Mouse (Mus musculus) thymus, adult 2 months (tissue): ENCODE data around the gene D930048N14Rik. TPM values are rescaled to one million over a fixed set of nuclear protein-coding genes. Genes with fewer than 3 reads are reported as not detected.
"Not testable (repeated sequence)": the region's sequence is repeated elsewhere in the genome, so short reads cannot be mapped to it uniquely, and the experiment has no call there.

Experiments used
- DNase-seq: peaks from one replicate; pipeline ENCODE4 v3.0.0; 2021
- H3K27ac ChIP-seq: fragments of 200-500 bp; 2 replicates; pipeline ENCODE4 v1.5.1; 2012; ENCODE audit warnings: low read length, control low read depth; ENCODE audit not compliant: control insufficient read depth, insufficient read depth
- H3K27me3 ChIP-seq: fragments of 200-500 bp; 2 replicates; pipeline ENCODE4 v1.6.1; 2012; ENCODE audit warnings: mild to moderate bottlenecking, low read length, moderate library complexity, mixed read lengths; ENCODE audit not compliant: control insufficient read depth, insufficient read depth
- H3K36me3 ChIP-seq: fragments of 200-500 bp; 2 replicates; pipeline ENCODE4 v1.6.1; 2012; ENCODE audit warnings: mild to moderate bottlenecking, low read length, moderate library complexity; ENCODE audit not compliant: control insufficient read depth, insufficient read depth
- H3K4me1 ChIP-seq: fragments of 200-500 bp; replicated peaks from 2 replicates; pipeline ENCODE4 v1.6.1; 2012; ENCODE audit warnings: low read length; ENCODE audit not compliant: control insufficient read depth, insufficient read depth
- H3K4me3 ChIP-seq: fragments of 200-500 bp; 2 replicates; pipeline ENCODE4 v1.5.1; 2012; ENCODE audit warnings: mild to moderate bottlenecking, low read length, control low read depth, moderate library complexity; ENCODE audit not compliant: control insufficient read depth, insufficient read depth
- CTCF ChIP-seq: fragments of 200-500 bp; IDR thresholded peaks from 2 replicates; pipeline ENCODE4 v1.5.1; 2012; ENCODE audit warnings: mild to moderate bottlenecking, control low read depth, low read length, moderate library complexity, borderline replicate concordance; ENCODE audit not compliant: control insufficient read depth, poor library complexity, insufficient read depth; ENCODE audit errors: extremely low read depth
- POLR2A ChIP-seq: fragments of 200-500 bp; IDR thresholded peaks from 2 replicates; pipeline ENCODE4 v1.6.1; 2012; ENCODE audit warnings: mild to moderate bottlenecking, low read length, control low read depth, moderate library complexity; ENCODE audit not compliant: control insufficient read depth, poor library complexity, insufficient read depth; ENCODE audit errors: extremely low read depth
- WGBS: fragments of 180-500 bp; shearing (Covaris S2); methylation state at CpG from one replicate; pipeline ENCODE4 v1.1.7; 2018; 5-methylcytosine and 5-hydroxymethylcytosine counted together
- polyA plus RNA-seq: library from polyadenylated mRNA; depleted of rRNA; stranded (reverse); fragments of >200 nt; gene quantifications from 2 replicates; pipeline ENCODE4 v1.2.3, GENCODE M21; 2012

Gene D930048N14Rik
- polyA plus RNA-seq, 1 experiment = 15.8 TPM

DNA sequence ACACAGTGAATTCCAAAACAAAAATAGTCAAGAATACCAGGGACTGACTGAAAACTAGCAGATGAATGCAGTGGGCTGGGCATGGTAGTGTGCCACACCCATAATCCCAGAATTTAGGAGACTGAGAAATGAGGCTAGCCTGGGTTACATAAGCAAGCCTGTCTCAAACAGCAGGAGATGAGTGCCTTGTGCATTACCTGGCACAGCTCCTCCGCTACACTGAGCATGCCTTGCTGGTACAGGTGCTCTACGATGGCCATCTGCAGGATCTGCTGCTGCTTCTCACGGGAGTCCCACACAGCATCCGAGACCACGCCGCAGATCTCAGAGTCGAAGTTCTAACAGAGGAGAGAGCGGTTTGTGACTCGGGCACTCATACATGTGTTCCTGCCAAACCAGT is 23.3 kb upstream of the D930048N14Rik start:
- H3K4me1 ChIP-seq = peaks cover 6% of the 10 kb centered on the region
- no peaks in the 10 kb centered on the region for H3K27me3 ChIP-seq
- TF ChIP-seq POLR2A (no peak), CTCF (no peak)
- H3K27ac ChIP-seq = no peak overlapping the region
- no peak overlapping the region for H3K4me3 ChIP-seq
- 96% methylated on average over 9 of the region's 9 CpGs for WGBS
- H3K36me3 ChIP-seq = peaks cover 54% of the 10 kb centered on the region
- no peak for DNase-seq

GRCm38 (mm10) chr11:51627907-51628306 is 22.8 kb upstream of the D930048N14Rik start:
- Histone ChIP-seq H3K27me3 (no peaks in the 10 kb centered on the region), H3K4me3 (no peak overlapping the region), H3K4me1 (peaks cover 10% of the 10 kb centered on the region), H3K27ac (no peak overlapping the region), H3K36me3 (peaks cover 54% of the 10 kb centered on the region)
- TF ChIP-seq POLR2A (no peak), CTCF (no peak)
- no peak for DNase-seq
- WGBS = 92% methylated on average over 8 of the region's 8 CpGs

DNA sequence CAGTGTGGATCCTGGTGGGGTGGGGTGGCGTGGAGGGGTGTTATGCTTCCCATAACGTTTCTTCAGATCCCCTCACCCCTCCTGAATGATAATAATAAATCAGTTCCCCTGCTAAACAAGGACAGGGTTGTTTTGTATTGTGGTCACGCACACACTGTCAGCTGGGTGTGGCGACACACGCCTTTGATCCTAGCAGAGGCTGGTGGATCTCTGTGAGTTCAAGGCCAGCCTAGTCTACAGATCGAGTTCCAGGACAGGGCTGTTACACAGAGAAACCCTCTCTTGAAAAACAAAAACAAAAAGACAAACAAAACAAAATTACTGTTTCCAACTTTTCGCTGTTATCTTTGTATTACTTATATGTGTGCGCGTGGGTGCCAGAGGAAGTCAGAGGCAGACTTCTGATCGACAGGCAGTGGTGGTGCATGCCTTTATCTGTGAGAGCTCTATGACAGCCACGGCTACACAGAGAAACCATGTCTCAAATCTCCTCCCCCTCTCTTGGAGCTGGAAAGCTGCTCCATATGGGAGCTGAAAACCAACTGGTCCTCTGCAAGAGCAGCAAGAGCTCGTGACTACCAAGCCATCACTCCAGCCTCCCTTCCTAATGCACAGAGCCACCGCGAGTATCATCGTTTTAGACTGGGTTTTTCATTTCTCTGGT is 21.0 kb upstream of the D930048N14Rik start:
- H3K4me1 ChIP-seq = peaks cover 15% of the 10 kb centered on the region
- TF ChIP-seq POLR2A = no peak
- no peak for TF ChIP-seq CTCF
- no peak overlapping the region for H3K4me3 ChIP-seq
- H3K36me3 ChIP-seq = peaks cover 36% of the 10 kb centered on the region
- 84% methylated on average over 15 of the region's 15 CpGs for WGBS
- no peak overlapping the region for H3K27ac ChIP-seq
- no peaks in the 10 kb centered on the region for H3K27me3 ChIP-seq
- no peak for DNase-seq

DNA sequence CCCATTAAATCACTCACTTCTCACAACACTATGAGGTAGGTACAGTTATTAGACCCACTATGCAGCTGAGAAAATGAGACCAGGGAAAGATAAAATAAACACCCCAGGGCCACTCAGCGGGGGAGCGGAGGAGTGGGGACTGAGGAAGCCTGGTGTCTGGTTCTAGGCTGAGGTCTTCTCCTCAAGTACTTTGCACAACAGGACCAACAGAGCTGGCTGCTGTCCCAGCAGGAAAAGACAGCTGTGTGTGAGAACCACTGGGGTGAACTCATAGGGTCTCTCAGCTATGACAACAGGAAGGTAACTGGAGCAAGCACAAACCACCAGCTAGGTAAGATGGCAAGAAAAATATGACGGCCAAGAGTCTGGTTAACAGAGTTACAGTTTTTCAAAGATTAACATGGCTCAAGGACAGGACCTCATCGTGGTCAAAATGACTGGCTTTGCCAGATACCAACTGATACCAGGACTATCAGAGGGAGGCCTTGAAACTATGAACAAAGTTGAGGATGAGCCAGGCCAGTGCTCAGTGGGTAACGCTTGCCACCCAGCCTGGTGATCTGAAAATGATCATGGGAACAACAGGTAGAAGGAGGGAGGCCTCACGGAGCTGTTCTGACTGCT is 18.5 kb upstream of the D930048N14Rik start:
- peaks cover 17% of the 10 kb centered on the region for H3K36me3 ChIP-seq
- TF ChIP-seq POLR2A = no peak
- no peak for TF ChIP-seq CTCF
- no peaks in the 10 kb centered on the region for H3K27me3 ChIP-seq
- WGBS = 44% methylated on average over 6 of the region's 6 CpGs
- no peak overlapping the region for H3K27ac ChIP-seq
- no peak for DNase-seq
- no peak overlapping the region for H3K4me3 ChIP-seq
- peaks cover 22% of the 10 kb centered on the region for H3K4me1 ChIP-seq

- not testable (repeated sequence) for H3K36me3 ChIP-seq, H3K27ac ChIP-seq, DNase-seq, H3K4me3 ChIP-seq, H3K27me3 ChIP-seq
- H3K4me1 ChIP-seq = peaks cover 29% of the 10 kb centered on the region
- 67% methylated on average over 7 of the region's 7 CpGs for WGBS
These were observed 17.6 kb upstream of the D930048N14Rik start for GRCm38 (mm10) chr11:51633200-51633599.

DNA sequence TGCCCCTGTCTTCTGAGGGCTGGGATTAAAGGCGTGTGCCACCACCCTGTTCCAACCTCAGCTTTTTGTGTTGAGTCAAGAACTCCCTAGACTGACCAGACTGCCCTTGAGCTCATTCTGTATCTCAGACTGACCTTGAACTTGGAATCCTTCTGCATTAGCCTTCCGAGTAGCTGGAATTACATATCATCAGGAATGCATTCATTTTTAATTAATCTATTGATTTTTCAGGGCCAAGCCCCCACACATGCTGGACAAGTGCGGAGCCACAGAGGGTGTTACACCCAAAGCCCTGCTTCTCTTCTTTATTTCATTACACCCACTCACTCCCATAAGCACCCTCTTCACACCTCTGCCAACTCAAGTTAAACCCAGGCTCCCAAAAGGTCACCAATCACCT is 17.0 kb upstream of the D930048N14Rik start:
- Histone ChIP-seq H3K36me3 (peaks cover 5% of the 10 kb centered on the region; the same call in 1 of the 2 replicates), H3K27ac (no peak overlapping the region), H3K4me3 (no peak overlapping the region), H3K4me1 (peaks cover 30% of the 10 kb centered on the region), H3K27me3 (no peaks in the 10 kb centered on the region)
- TF ChIP-seq CTCF (no peak), POLR2A (no peak)
- 97% methylated on average over 3 of the region's 3 CpGs for WGBS
- no peak for DNase-seq
